Mouse (Mus musculus) hindbrain, embryonic 13.5 days (tissue): ENCODE data around the gene Pdzrn3. TPM values are rescaled to one million over a fixed set of nuclear protein-coding genes. Genes with fewer than 3 reads are reported as not detected.

Source experiments
- ATAC-seq: fragments of 200-750 bp; cut with Nextera tagmentation; 2 replicates; pipeline ENCODE4 v1.8.0; 2017; ENCODE audit warnings: moderate TSS enrichment; ENCODE audit not compliant: low FRiP score
- H3K27ac ChIP-seq: fragments of 300-500 bp; sonication (generic); 2 replicates; pipeline ENCODE4 v1.5.1; 2015; ENCODE audit warnings: inconsistent platforms, mild to moderate bottlenecking, moderate library complexity
- H3K27me3 ChIP-seq: fragments of 300-500 bp; sonication (generic); 2 replicates; pipeline ENCODE4 v1.6.1; 2015; ENCODE audit warnings: mild to moderate bottlenecking, inconsistent platforms
- H3K36me3 ChIP-seq: fragments of 300-500 bp; sonication (generic); 2 replicates; pipeline ENCODE4 v1.6.1; 2015; ENCODE audit warnings: mild to moderate bottlenecking, inconsistent platforms
- H3K4me1 ChIP-seq: fragments of 300-500 bp; sonication (generic); replicated peaks from 2 replicates; pipeline ENCODE4 v1.6.1; 2015; ENCODE audit warnings: inconsistent platforms
- H3K4me2 ChIP-seq: fragments of 300-500 bp; sonication (generic); 2 replicates; pipeline ENCODE4 v1.6.1; 2015; ENCODE audit warnings: inconsistent platforms, mild to moderate bottlenecking, moderate library complexity
- H3K4me3 ChIP-seq: fragments of 300-500 bp; sonication (generic); 2 replicates; pipeline ENCODE4 v1.5.1; 2015; ENCODE audit warnings: mild to moderate bottlenecking, inconsistent platforms
- H3K9ac ChIP-seq: fragments of 300-500 bp; sonication (generic); 2 replicates; pipeline ENCODE4 v1.6.1; 2015; ENCODE audit warnings: mild to moderate bottlenecking, inconsistent platforms
- H3K9me3 ChIP-seq: fragments of 300-500 bp; sonication (generic); 2 replicates; pipeline ENCODE4 v1.6.1; 2016; ENCODE audit warnings: inconsistent platforms
- WGBS: fragments of 180-500 bp; shearing (Covaris S2); methylation state at CpG from one replicate; pipeline ENCODE4 v1.1.7; 2015; 5-methylcytosine and 5-hydroxymethylcytosine counted together
- polyA plus RNA-seq: library from polyadenylated mRNA; unstranded; fragments of >200 nt; fragmentation: Nextera tagmentation; extraction: Ambion mirVana; gene quantifications from 2 replicates; pipeline ENCODE4 v1.2.1, GENCODE M21; 2015

The Pdzrn3 gene
- 27.5 and 28.8 TPM in 2 replicates for polyA plus RNA-seq

DNA sequence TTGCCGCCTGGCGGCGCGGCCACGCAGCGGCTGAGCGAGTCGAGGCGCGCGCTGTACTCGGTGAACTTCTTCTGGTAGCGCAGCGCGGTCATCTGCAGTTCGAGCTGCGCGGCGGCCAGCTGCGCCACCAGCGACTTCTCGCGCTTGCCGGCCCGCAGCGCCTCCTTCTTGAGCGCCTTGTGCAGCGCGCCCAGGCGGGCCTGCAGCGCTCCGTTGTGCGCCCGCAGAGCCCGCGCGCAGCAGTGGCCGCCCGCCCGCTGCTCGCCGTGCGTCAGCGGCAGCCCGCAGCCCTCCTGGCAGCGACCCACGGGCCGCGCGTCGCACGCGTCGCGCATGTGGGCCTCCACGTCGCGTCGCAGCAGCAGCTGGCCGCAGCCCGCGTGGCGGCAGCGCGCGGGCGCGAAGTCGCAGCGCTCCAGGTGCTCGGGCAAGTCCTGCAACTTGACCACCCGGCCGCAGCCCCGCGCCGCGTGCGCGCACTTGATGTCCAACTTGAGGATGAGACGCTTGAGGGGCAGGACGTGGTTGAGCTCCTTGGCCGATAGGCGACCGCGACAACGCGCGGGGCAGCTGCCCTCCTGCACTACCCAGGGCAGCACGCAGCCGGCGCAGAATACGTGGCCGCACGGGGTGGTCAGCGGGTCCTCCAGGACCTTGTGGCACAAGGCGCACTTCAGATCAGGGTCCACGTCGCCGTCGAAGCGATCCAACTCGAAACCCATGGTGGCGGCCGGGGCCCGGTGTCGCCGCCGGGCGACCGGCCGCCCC is at the start of gene Pdzrn3:
TSS of gene Pdzrn3 (minus strand) at position 731 of the 768 bp plus-strand sequence.
- Histone ChIP-seq H3K36me3 (no peaks in the 10 kb centered on the region), H3K4me3 (peak within 1 kb of the TSS; percentile 58), H3K4me2 (peak within 1 kb of the TSS; percentile 99), H3K9ac (peak within 1 kb of the TSS; percentile 70), H3K9me3 (no peaks in the 10 kb centered on the region), H3K4me1 (peaks cover 38% of the 10 kb centered on the region), H3K27ac (peak within 1 kb of the TSS; percentile 74), H3K27me3 (peaks cover 35% of the 10 kb centered on the region)
- ATAC-seq = peak; percentile 78
- under 1% methylated on average over 93 of the region's 111 CpGs for WGBS

DNA sequence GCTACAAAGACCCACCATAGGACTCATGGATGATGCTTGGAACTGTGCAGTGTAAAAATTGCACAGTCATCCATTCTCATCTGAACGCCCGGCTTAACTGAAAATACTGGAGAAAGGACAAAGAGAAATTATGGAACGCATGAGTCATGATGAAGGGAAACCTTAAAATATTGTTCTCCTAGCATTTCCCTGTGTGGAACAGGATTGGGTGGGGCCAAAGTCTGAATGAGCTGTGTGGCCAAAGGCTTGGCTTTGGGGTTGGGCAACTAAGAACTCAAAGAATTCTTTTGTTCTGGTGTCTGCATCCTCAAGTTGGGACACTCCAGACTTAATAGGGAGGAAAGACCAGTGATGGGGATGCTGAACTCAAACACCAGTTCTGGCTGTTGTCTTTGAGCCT is 49.6 kb upstream of the Pdzrn3 start:
- Histone ChIP-seq H3K9me3 (no peaks in the 10 kb centered on the region), H3K27ac (no peak overlapping the region), H3K36me3 (no peaks in the 10 kb centered on the region), H3K9ac (no peak overlapping the region), H3K4me2 (no peak overlapping the region), H3K4me3 (no peak overlapping the region), H3K4me1 (no peaks in the 10 kb centered on the region; the same call in 1 of the 2 replicates), H3K27me3 (no peaks in the 10 kb centered on the region)
- ATAC-seq = no peak
- WGBS = 96% methylated on average over 3 of the region's 3 CpGs

DNA sequence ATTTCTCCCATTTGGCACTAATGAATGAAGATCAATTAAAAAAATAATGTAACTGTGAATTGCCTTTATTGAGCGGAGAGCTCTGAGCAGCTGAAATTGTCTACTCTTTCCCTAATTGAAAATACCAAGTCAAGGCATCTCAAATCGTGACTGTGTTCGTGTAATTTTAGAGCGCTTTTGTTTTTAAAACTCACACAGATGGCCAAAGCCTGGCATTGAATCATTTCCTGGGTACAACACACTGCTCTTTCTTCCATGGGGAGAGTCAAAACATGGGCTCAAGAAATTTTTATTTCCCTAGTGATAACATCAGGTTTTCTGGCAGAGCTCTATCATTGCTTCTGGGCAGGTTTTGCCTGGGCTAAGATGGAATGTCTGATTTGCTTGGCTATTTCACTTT is 48.6 kb upstream of the Pdzrn3 start:
- WGBS = 68% methylated on average over 4 of the region's 4 CpGs
- Histone ChIP-seq H3K27ac (no peak overlapping the region; the same call in 1 of the 2 replicates), H3K4me1 (no peaks in the 10 kb centered on the region; the same call in 1 of the 2 replicates), H3K36me3 (no peaks in the 10 kb centered on the region), H3K27me3 (no peaks in the 10 kb centered on the region), H3K9me3 (no peaks in the 10 kb centered on the region), H3K9ac (no peak overlapping the region), H3K4me3 (no peak overlapping the region), H3K4me2 (no peak overlapping the region)
- no peak for ATAC-seq

DNA sequence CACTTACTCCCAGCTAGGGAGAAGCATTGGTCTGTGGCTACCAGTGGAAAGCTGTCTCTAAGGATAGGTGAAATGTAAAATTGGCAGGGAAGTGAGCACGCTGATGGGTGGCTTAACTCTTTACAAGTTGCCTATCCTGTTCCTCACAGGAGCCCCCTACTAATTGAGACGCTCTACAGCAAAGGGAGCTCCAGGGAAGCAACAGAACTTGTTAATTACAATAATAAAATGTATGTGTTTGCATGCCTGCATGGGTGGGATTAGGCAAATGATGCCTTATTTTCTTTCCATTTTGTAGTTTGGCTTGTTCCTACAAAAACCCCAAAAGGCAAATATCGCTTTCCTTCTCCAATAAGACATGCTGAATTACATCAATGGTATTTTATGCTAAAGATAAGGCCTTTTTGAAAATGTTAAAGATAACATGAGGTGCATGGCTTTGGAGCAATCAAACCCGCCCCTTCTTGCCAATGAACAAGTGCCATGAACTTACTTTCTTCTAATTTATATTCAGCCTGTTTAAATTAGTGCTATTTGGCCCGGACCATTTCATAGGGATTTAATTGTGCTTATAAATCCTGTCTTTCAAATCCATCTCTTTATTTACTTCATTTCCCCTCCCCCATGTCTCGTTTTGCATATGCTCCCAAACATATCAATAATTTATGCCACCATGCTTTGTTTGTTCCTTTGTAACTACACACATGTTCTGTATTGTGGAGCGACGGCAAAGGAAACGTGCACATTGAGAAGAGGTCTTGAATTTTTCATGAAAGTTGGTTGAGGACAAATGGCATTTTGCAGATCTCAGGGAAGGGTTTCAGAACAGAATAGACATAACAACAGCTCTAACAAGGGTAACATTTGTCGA is 44.6 kb upstream of the Pdzrn3 start:
- no peaks in the 10 kb centered on the region for H3K36me3 ChIP-seq
- H3K4me1 ChIP-seq = no peaks in the 10 kb centered on the region; the same call in 1 of the 2 replicates
- no peak overlapping the region for H3K4me3 ChIP-seq
- H3K27me3 ChIP-seq = 0 out of 2 replicates have a peak, but pooled peaks cover 4% of the 10 kb centered on the region
- WGBS = 37% methylated on average over 10 of the region's 10 CpGs
- H3K9ac ChIP-seq = no peak overlapping the region
- H3K9me3 ChIP-seq = no peaks in the 10 kb centered on the region
- no peak for ATAC-seq
- no peak overlapping the region for H3K27ac ChIP-seq
- no peak overlapping the region for H3K4me2 ChIP-seq

DNA sequence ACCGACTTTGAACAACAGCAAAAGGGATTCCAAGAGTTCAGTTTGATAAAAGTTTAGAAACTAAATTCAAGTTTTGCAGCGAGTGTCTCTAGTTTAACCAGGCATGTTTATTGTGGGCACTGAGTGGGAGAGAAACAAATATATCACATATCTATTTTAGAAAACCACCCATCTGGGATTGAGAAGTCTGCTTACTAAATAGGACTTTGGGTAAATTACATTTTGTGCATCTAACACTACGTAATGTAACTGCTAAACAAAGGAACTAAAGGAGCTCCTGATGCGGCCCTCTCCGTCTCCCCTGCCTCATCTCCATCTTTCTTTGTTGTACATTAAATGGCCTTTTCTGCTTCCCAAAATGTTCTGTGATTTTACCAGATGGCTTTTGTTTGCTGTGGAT is 40.5 kb upstream of the Pdzrn3 start:
- no peaks in the 10 kb centered on the region for H3K36me3 ChIP-seq
- H3K27me3 ChIP-seq = 0 out of 2 replicates have a peak, but pooled peaks cover 4% of the 10 kb centered on the region
- H3K27ac ChIP-seq = no peak overlapping the region
- no peak overlapping the region for H3K9ac ChIP-seq
- no peak overlapping the region for H3K4me3 ChIP-seq
- no peak overlapping the region for H3K4me2 ChIP-seq
- no peak for ATAC-seq
- 74% methylated on average over 5 of the region's 5 CpGs for WGBS
- H3K9me3 ChIP-seq = no peaks in the 10 kb centered on the region
- H3K4me1 ChIP-seq = no peaks in the 10 kb centered on the region; the same call in 1 of the 2 replicates

DNA sequence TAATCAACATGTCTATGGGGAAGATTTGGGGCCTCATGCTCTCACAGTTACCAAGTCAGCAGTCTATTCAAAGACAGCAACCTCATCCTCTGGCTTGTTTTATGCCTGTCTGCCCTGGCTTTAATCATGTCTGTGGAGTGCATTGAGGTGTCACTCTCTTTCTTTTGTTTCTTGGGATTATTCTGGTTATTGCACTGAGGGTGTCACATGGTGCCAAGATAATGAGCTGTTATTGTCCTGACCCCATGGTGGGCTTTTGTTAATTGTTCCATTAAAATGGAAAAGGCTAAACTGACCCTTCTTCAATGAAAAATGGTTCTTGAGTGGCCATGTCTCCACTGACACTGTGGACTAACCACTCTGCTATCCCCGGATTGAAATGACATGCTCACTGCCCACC is 34.0 kb upstream of the Pdzrn3 start:
- no peak for ATAC-seq
- H3K27me3 ChIP-seq = no peaks in the 10 kb centered on the region
- no peak overlapping the region for H3K27ac ChIP-seq
- no peak overlapping the region for H3K4me3 ChIP-seq
- H3K9ac ChIP-seq = no peak overlapping the region
- no peaks in the 10 kb centered on the region for H3K9me3 ChIP-seq
- no peaks in the 10 kb centered on the region for H3K36me3 ChIP-seq
- no peak overlapping the region for H3K4me2 ChIP-seq
- 24% methylated on average over 1 of the region's 1 CpGs for WGBS
- 0 out of 2 replicates have a peak, but pooled peaks cover 3% of the 10 kb centered on the region for H3K4me1 ChIP-seq

- no peaks in the 10 kb centered on the region for H3K27me3 ChIP-seq
- WGBS = 12% methylated on average over 2 of the region's 2 CpGs
- no peak overlapping the region for H3K4me3 ChIP-seq
- no peaks in the 10 kb centered on the region for H3K9me3 ChIP-seq
- no peak overlapping the region for H3K27ac ChIP-seq
- no peak for ATAC-seq
- H3K36me3 ChIP-seq = no peaks in the 10 kb centered on the region
- 0 out of 2 replicates have a peak, but pooled peaks cover 3% of the 10 kb centered on the region for H3K4me1 ChIP-seq
- H3K4me2 ChIP-seq = no peak overlapping the region
- H3K9ac ChIP-seq = no peak overlapping the region
Measured at GRCm38 (mm10) chr6:101411064-101411463, 33.4 kb upstream of the Pdzrn3 start.

DNA sequence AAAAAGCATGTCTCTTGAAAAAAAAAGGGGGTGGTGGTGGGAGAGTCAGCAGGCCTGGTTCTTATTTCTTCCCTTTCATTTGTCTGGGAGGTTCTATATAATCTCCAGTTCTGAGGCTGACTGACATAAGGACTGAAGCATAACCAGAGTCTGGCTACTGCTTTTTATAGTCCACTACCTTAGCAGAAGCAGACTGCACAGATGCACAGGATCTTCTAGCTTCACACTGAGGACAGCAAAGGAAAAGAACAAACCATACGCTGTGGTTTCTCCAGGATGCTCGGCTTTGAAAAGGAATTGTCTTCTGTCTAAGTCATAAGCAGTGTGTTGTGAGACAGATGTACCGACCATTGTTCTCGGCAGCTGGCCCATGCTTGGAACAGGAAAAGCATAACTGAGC is 19.0 kb upstream of the Pdzrn3 start:
- no peaks in the 10 kb centered on the region for H3K27me3 ChIP-seq
- 77% methylated on average over 4 of the region's 4 CpGs for WGBS
- H3K4me2 ChIP-seq = no peak overlapping the region
- no peak overlapping the region for H3K9ac ChIP-seq
- H3K4me1 ChIP-seq = no peaks in the 10 kb centered on the region
- H3K4me3 ChIP-seq = no peak overlapping the region
- no peaks in the 10 kb centered on the region for H3K36me3 ChIP-seq
- no peaks in the 10 kb centered on the region for H3K9me3 ChIP-seq
- no peak overlapping the region for H3K27ac ChIP-seq
- ATAC-seq = no peak

DNA sequence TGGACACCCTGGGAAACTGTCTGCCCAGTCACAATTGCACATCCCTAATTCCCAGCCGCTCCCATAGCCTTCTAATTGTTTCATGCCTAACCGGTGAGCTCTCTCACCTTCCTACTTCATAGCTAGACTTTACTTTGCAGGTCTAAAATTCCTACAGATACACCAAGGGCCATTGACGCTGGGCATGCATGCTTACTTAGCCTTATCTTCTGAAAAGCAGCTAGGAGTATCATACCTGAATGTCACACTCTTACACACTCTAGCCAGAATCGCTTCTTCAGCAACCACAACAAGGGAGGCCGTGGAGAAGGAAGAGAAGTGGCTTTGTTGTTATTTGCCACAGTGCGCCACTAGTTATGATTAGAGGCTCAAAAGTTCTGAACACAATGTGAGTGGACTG is 18.2 kb upstream of the Pdzrn3 start:
- Histone ChIP-seq H3K36me3 (no peaks in the 10 kb centered on the region), H3K9ac (no peak overlapping the region), H3K27me3 (no peaks in the 10 kb centered on the region), H3K4me2 (no peak overlapping the region), H3K4me3 (no peak overlapping the region), H3K27ac (no peak overlapping the region), H3K4me1 (no peaks in the 10 kb centered on the region), H3K9me3 (no peaks in the 10 kb centered on the region)
- 92% methylated on average over 6 of the region's 6 CpGs for WGBS
- ATAC-seq = no peak

GRCm38 (mm10) chr6:101392801-101393117 is 15.1 kb upstream of the Pdzrn3 start:
- H3K27ac ChIP-seq = no peak overlapping the region
- no peak overlapping the region for H3K9ac ChIP-seq
- no peak for ATAC-seq
- H3K9me3 ChIP-seq = no peaks in the 10 kb centered on the region
- H3K36me3 ChIP-seq = no peaks in the 10 kb centered on the region
- H3K4me1 ChIP-seq = no peaks in the 10 kb centered on the region
- H3K4me3 ChIP-seq = no peak overlapping the region
- WGBS = 86% methylated on average over 2 of the region's 2 CpGs
- no peaks in the 10 kb centered on the region for H3K27me3 ChIP-seq
- no peak overlapping the region for H3K4me2 ChIP-seq

DNA sequence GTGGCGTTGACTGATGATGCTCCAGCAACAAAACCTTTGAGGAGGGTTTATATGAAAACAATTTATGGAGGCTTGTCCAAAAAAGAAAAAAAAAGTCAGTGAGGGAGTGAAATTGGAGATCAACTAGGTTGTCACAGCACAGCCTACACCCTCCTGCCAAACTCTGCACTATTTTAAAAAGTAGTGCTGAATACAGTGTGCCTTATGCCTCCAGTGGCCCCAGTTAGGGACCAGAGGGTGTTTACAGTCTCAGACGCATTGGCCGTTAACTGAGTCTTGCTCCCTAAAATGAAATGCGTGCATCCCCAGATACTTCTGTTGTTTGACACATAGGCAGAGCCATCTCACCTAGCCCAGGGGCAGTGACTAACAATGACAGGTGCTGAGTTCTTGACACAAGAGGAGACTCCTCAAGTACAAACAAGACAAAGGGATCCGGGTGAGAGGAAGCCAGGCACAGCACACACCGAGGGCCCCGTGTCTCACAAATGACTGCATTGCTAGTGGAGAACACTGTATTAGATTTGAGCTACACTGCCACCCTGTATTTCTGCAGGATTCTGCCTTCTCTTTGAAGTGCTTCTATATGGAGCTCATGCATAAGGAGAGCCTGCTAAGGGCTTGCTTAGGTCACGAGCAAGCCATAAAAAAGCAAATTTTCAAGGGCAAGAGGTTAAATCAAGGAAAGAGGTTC is 14.6 kb upstream of the Pdzrn3 start:
- Histone ChIP-seq H3K9ac (no peak overlapping the region), H3K4me3 (no peak overlapping the region), H3K4me2 (no peak overlapping the region), H3K9me3 (no peaks in the 10 kb centered on the region), H3K36me3 (no peaks in the 10 kb centered on the region), H3K27me3 (no peaks in the 10 kb centered on the region), H3K4me1 (no peaks in the 10 kb centered on the region), H3K27ac (no peak overlapping the region)
- WGBS = 81% methylated on average over 8 of the region's 8 CpGs
- no peak for ATAC-seq

DNA sequence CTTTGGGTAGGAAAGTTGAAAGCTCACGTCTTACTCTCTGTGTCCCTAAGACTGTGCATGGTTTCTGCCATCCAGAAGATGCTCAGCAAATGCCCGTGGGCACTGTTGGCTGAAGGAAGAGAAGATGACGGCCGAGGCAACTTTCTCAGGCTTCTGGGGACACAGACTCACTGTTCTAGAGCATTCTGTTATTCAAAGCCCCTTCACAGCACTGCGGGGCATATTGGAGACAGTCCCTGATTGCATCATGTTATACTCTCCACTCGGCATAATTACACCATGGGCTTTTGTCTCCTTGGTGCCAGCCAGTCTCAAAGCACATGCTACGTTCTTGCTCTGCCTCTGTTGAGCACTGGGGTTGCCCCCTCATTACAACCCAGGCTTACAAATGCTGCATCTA is 7.8 kb upstream of the Pdzrn3 start:
- ATAC-seq = peak; percentile 83
- no peaks in the 10 kb centered on the region for H3K36me3 ChIP-seq
- no peak overlapping the region for H3K4me3 ChIP-seq
- H3K27ac ChIP-seq = no peak overlapping the region
- peaks cover 4% of the 10 kb centered on the region; the same call in 1 of the 2 replicates for H3K27me3 ChIP-seq
- WGBS = 62% methylated on average over 7 of the region's 7 CpGs
- H3K4me2 ChIP-seq = no peak overlapping the region
- H3K9ac ChIP-seq = no peak overlapping the region
- no peaks in the 10 kb centered on the region for H3K9me3 ChIP-seq
- H3K4me1 ChIP-seq = 0 out of 2 replicates have a peak, but pooled peaks cover 6% of the 10 kb centered on the region
